Mouse (Mus musculus) cortical plate, adult 2 months (tissue): Measurements from ENCODE around the gene Wdr38.

Source experiments
- CTCF ChIP-seq: fragments of 200-500 bp; IDR thresholded peaks from 2 replicates; pipeline ENCODE4 v1.5.1; 2011; ENCODE audit warnings: mild to moderate bottlenecking, control low read depth, low read length; ENCODE audit not compliant: insufficient read depth; ENCODE audit errors: extremely low read depth
- POLR2A ChIP-seq: fragments of 200-500 bp; IDR thresholded peaks from 2 replicates; pipeline ENCODE4 v1.6.1; 2011; ENCODE audit warnings: mild to moderate bottlenecking, low read length, control low read depth; ENCODE audit not compliant: insufficient read depth; ENCODE audit errors: extremely low read depth

GRCm38 (mm10) chr2:39000587-39000919 is 3.3 kb downstream of the Wdr38 start:
- TF ChIP-seq POLR2A (no peak), CTCF (no peak)
